Mouse (Mus musculus) small intestine, adult 2 months (tissue): ENCODE results near the gene Oca2. TPM values are rescaled to one million over a fixed set of nuclear protein-coding genes. Genes with fewer than 3 reads are reported as not detected.
A peak's percentile ranks its signal among the peaks of the same experiment; 100 is the strongest.

ENCODE experiments used
- H3K27ac ChIP-seq: fragments of 200-500 bp; 2 replicates; pipeline ENCODE4 v1.5.1; 2012; ENCODE audit warnings: low read depth, low read length, control low read depth, inconsistent platforms; ENCODE audit not compliant: insufficient read depth
- H3K27me3 ChIP-seq: fragments of 200-500 bp; 2 replicates; pipeline ENCODE4 v1.6.1; 2012; ENCODE audit warnings: mild to moderate bottlenecking, moderate library complexity, low read length, inconsistent platforms; ENCODE audit not compliant: control insufficient read depth, insufficient read depth
- H3K36me3 ChIP-seq: fragments of 200-500 bp; 2 replicates; pipeline ENCODE4 v1.6.1; 2012; ENCODE audit warnings: mild to moderate bottlenecking, low read length, control low read depth, inconsistent platforms; ENCODE audit not compliant: control insufficient read depth, insufficient read depth
- H3K4me1 ChIP-seq: fragments of 200-500 bp; 2 replicates; pipeline ENCODE4 v1.6.1; 2012; ENCODE audit warnings: low read length, inconsistent platforms, mixed read lengths; ENCODE audit not compliant: control insufficient read depth, insufficient read depth, insufficient read length
- H3K4me3 ChIP-seq: fragments of 200-500 bp; 2 replicates; pipeline ENCODE4 v1.5.1; 2012; ENCODE audit warnings: low read depth, mild to moderate bottlenecking, control low read depth, inconsistent platforms, low read length, moderate library complexity
- CTCF ChIP-seq: fragments of 200-500 bp; IDR thresholded peaks from 2 replicates; pipeline ENCODE4 v1.5.1; 2012; ENCODE audit warnings: low read depth, mild to moderate bottlenecking, control low read depth, inconsistent platforms, low read length, moderate library complexity, mixed read lengths; ENCODE audit not compliant: insufficient replicate concordance, insufficient read length; ENCODE audit errors: extremely low read depth
- POLR2A ChIP-seq: fragments of 200-500 bp; IDR thresholded peaks from 2 replicates; pipeline ENCODE4 v1.6.1; 2012; ENCODE audit warnings: low read depth, mild to moderate bottlenecking, control low read depth, inconsistent platforms, low read length, moderate library complexity
- WGBS: fragments of 180-500 bp; shearing (Covaris S2); methylation state at CpG from one replicate; pipeline ENCODE4 v1.1.7; 2018; 5-methylcytosine and 5-hydroxymethylcytosine counted together
- polyA plus RNA-seq: library from polyadenylated mRNA; depleted of rRNA; stranded (reverse); fragments of >200 nt; gene quantifications from 2 replicates; pipeline ENCODE4 v1.2.3, GENCODE M21; 2012

Oca2 gene
- polyA plus RNA-seq, 1 experiment = not detected

GRCm38 (mm10) chr7:56382706-56383105, 143.1 kb downstream of the Oca2 start:
- Histone ChIP-seq H3K27me3 (no peaks in the 10 kb centered on the region), H3K4me3 (no peak overlapping the region), H3K27ac (no peak overlapping the region), H3K4me1 (no peaks in the 10 kb centered on the region), H3K36me3 (no peaks in the 10 kb centered on the region)
- WGBS = 67% methylated on average over 1 of the region's 1 CpGs
- TF ChIP-seq CTCF (no peak), POLR2A (no peak)

GRCm38 (mm10) chr7:56388295-56388694, 148.7 kb downstream of the Oca2 start:
- Histone ChIP-seq H3K4me3 (no peak overlapping the region), H3K27me3 (no peaks in the 10 kb centered on the region), H3K4me1 (no peaks in the 10 kb centered on the region), H3K27ac (no peak overlapping the region), H3K36me3 (no peaks in the 10 kb centered on the region)
- WGBS = 51% methylated on average over 2 of the region's 2 CpGs
- TF ChIP-seq CTCF (no peak), POLR2A (no peak)

GRCm38 (mm10) chr7:56418182-56418836, 178.7 kb downstream of the Oca2 start:
- Histone ChIP-seq H3K27me3 (no peaks in the 10 kb centered on the region), H3K36me3 (no peaks in the 10 kb centered on the region), H3K27ac (no peak overlapping the region), H3K4me3 (no peak overlapping the region), H3K4me1 (no peaks in the 10 kb centered on the region)
- TF ChIP-seq CTCF (no peak), POLR2A (no peak)
- WGBS = 68% methylated on average over 6 of the region's 6 CpGs

GRCm38 (mm10) chr7:56419253-56419844, 179.8 kb downstream of the Oca2 start:
- Histone ChIP-seq H3K27ac (peak overlapping the region; percentile 29; the same call in 1 of the 2 replicates), H3K36me3 (no peaks in the 10 kb centered on the region), H3K4me1 (no peaks in the 10 kb centered on the region), H3K27me3 (no peaks in the 10 kb centered on the region), H3K4me3 (no peak overlapping the region)
- 25% methylated on average over 5 of the region's 5 CpGs for WGBS
- no peak for TF ChIP-seq CTCF
- TF ChIP-seq POLR2A = no peak

GRCm38 (mm10) chr7:56421946-56422345, 182.4 kb downstream of the Oca2 start:
- TF ChIP-seq CTCF (no peak), POLR2A (no peak)
- WGBS = 62% methylated on average over 2 of the region's 2 CpGs
- Histone ChIP-seq H3K36me3 (no peaks in the 10 kb centered on the region), H3K4me1 (no peaks in the 10 kb centered on the region), H3K27me3 (no peaks in the 10 kb centered on the region), H3K4me3 (no peak overlapping the region), H3K27ac (no peak overlapping the region)

GRCm38 (mm10) chr7:56423548-56423947, 184.0 kb downstream of the Oca2 start:
- no peaks in the 10 kb centered on the region for H3K4me1 ChIP-seq
- 81% methylated on average over 2 of the region's 2 CpGs for WGBS
- no peak for TF ChIP-seq CTCF
- no peak for TF ChIP-seq POLR2A
- no peaks in the 10 kb centered on the region for H3K27me3 ChIP-seq
- H3K27ac ChIP-seq = no peak overlapping the region
- H3K36me3 ChIP-seq = no peaks in the 10 kb centered on the region
- no peak overlapping the region for H3K4me3 ChIP-seq

- Histone ChIP-seq H3K36me3 (no peaks in the 10 kb centered on the region), H3K27me3 (no peaks in the 10 kb centered on the region), H3K4me3 (no peak overlapping the region), H3K4me1 (no peaks in the 10 kb centered on the region), H3K27ac (no peak overlapping the region)
- TF ChIP-seq CTCF (no peak), POLR2A (no peak)
- 66% methylated on average over 4 of the region's 4 CpGs for WGBS
Observed at GRCm38 (mm10) chr7:56460814-56461520, 221.4 kb downstream of the Oca2 start.
